Mouse (Mus musculus): ENCODE data around the gene Ddost. TPM values are rescaled to one million over a fixed set of nuclear protein-coding genes. Genes with fewer than 3 reads are reported as not detected.
A peak's percentile ranks its signal among the peaks of the same experiment; 100 is the strongest.

Gene Ddost
- 332 and 343 TPM in 2 replicates for polyA plus RNA-seq (2014; fragmentation: Nextera tagmentation; extraction: Ambion mirVana)

GRCm38 (mm10) chr4:138304340-138305104 lies at the start of gene Ddost:
Gene Ddost, plus strand, starts transcription at chr4:138304730.
- ATAC-seq (ENCODE audit: low read depth) = peak; percentile 98
- H3K9ac ChIP-seq (ENCODE audit: low read depth, low read length) = peak within 1 kb of the TSS; percentile 91

DNA sequence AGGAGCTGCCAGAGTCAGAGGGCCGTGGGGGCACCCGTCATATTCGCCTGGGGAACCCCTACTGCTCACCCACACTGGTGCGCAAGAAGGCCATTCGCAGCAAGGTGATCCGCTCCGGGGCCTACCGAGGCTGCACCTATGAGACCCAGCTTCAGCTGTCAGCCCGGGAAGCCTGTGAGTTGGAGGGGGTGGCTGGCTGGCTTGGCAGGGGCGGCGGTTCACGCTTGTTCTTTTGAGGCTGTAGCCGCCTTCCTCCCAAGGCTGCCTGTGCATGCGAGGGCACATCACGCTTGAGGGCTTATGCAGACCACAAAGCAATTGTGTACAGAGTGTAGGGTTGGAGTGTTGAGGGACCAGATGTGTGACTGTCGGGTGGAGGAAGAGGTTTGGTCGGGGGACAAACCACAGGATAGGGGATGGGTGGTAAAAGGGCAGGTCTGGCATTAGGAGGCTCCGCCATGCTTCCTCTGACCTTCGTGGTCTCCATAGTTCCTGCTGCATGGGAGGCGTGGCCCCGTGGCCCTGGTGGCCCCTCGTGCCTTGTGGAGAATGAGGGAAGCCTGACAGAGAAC lies 47.3 kb upstream of the Ddost start:
- ATAC-seq (ENCODE audit: low read depth) (no peak), DNase-seq (ENCODE audit: low spot score) (no peak)
- Histone ChIP-seq H3K9me3 (ENCODE audit: control insufficient read depth, low read length) (no peaks in the 10 kb centered on the region), H3K4me2 (ENCODE audit: low read depth, low read length) (no peak overlapping the region), H3K9ac (ENCODE audit: low read depth, low read length) (no peak overlapping the region), H3K27me3 (replicated peaks; ENCODE audit: control insufficient read depth, insufficient read depth, low read length) (0 out of 2 replicates have a peak, but pooled peaks cover 4% of the 10 kb centered on the region), H3K27ac (replicated peaks; ENCODE audit: low read depth, low read length) (no peak overlapping the region), H3K4me1 (ENCODE audit: control insufficient read depth, insufficient read depth, low read length) (peaks cover 4% of the 10 kb centered on the region), H3K4me3 (ENCODE audit: low read depth, low read length) (no peak overlapping the region), H3K36me3 (ENCODE audit: control insufficient read depth, insufficient read depth, low read length) (no peaks in the 10 kb centered on the region)
- WGBS = 79% methylated on average over 22 of the region's 22 CpGs

More at GRCm38 (mm10) chr4:138304340-138305104, at the start of gene Ddost:
- peak within 1 kb of the TSS; percentile 84 for H3K4me3 ChIP-seq (ENCODE audit: low read depth, low read length)
- peaks cover 8% of the 10 kb centered on the region for H3K4me1 ChIP-seq (ENCODE audit: control insufficient read depth, insufficient read depth, low read length)
- no peaks in the 10 kb centered on the region for H3K27me3 ChIP-seq (replicated peaks; ENCODE audit: control insufficient read depth, insufficient read depth, low read length)
- peaks cover 16% of the 10 kb centered on the region for H3K36me3 ChIP-seq (ENCODE audit: control insufficient read depth, insufficient read depth, low read length)
- WGBS = 0% methylated on average over 21 of the region's 64 CpGs
- no peaks in the 10 kb centered on the region for H3K9me3 ChIP-seq (ENCODE audit: control insufficient read depth, low read length)
- H3K27ac ChIP-seq (replicated peaks; ENCODE audit: low read depth, low read length) = peak within 1 kb of the TSS; percentile 67
- DNase-seq (ENCODE audit: low spot score) = peak; percentile 100
- H3K4me2 ChIP-seq (ENCODE audit: low read depth, low read length) = peak within 1 kb of the TSS; percentile 65

DNA sequence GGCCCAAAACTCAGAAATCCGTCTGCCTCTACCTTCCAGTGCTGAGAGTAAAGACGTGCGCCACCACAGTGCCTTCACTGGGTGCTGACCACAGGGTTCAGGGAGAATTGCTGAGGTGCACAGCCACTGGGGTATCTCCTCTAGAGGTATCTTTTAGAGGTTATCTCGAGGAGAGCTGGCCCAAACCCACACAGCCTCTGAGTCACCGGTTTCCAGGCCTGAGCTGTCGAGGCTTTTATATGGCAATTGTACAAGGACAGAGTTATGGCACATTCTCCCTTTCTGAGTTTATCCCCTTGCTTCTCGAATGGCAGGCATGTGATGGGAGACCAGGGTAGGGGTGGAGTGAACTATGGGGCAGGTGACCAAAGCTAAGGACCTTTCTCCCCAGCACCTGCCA lies 45.9 kb upstream of the Ddost start:
- ATAC-seq (ENCODE audit: low read depth) (no peak), DNase-seq (ENCODE audit: low spot score) (no peak)
- Histone ChIP-seq H3K9ac (ENCODE audit: low read depth, low read length) (no peak overlapping the region), H3K27ac (replicated peaks; ENCODE audit: low read depth, low read length) (no peak overlapping the region), H3K9me3 (ENCODE audit: control insufficient read depth, low read length) (no peaks in the 10 kb centered on the region), H3K4me3 (ENCODE audit: low read depth, low read length) (no peak overlapping the region), H3K36me3 (ENCODE audit: control insufficient read depth, insufficient read depth, low read length) (no peaks in the 10 kb centered on the region), H3K4me1 (ENCODE audit: control insufficient read depth, insufficient read depth, low read length) (no peaks in the 10 kb centered on the region), H3K4me2 (ENCODE audit: low read depth, low read length) (no peak overlapping the region), H3K27me3 (replicated peaks; ENCODE audit: control insufficient read depth, insufficient read depth, low read length) (peaks cover 4% of the 10 kb centered on the region; the same call in 1 of the 2 replicates)
- 73% methylated on average over 7 of the region's 7 CpGs for WGBS

- ATAC-seq (ENCODE audit: low read depth) (no peak), DNase-seq (ENCODE audit: low spot score) (no peak)
- H3K4me1 ChIP-seq (ENCODE audit: control insufficient read depth, insufficient read depth, low read length) = no peaks in the 10 kb centered on the region
- H3K4me3 ChIP-seq (ENCODE audit: low read depth, low read length) = no peak overlapping the region
- peaks cover 8% of the 10 kb centered on the region; the same call in 1 of the 2 replicates for H3K27me3 ChIP-seq (replicated peaks; ENCODE audit: control insufficient read depth, insufficient read depth, low read length)
- no peaks in the 10 kb centered on the region for H3K9me3 ChIP-seq (ENCODE audit: control insufficient read depth, low read length)
- no peak overlapping the region for H3K27ac ChIP-seq (replicated peaks; ENCODE audit: low read depth, low read length)
- H3K36me3 ChIP-seq (ENCODE audit: control insufficient read depth, insufficient read depth, low read length) = no peaks in the 10 kb centered on the region
- no peak overlapping the region for H3K9ac ChIP-seq (ENCODE audit: low read depth, low read length)
- WGBS = 78% methylated on average over 5 of the region's 5 CpGs
- H3K4me2 ChIP-seq (ENCODE audit: low read depth, low read length) = no peak overlapping the region
Observed at GRCm38 (mm10) chr4:138259482-138259881, 45.0 kb upstream of the Ddost start.

- Histone ChIP-seq H3K4me3 (ENCODE audit: low read depth, low read length) (peak overlapping the region; percentile 74), H3K4me1 (ENCODE audit: control insufficient read depth, insufficient read depth, low read length) (no peaks in the 10 kb centered on the region), H3K27ac (replicated peaks; ENCODE audit: low read depth, low read length) (no peak overlapping the region), H3K36me3 (ENCODE audit: control insufficient read depth, insufficient read depth, low read length) (no peaks in the 10 kb centered on the region), H3K27me3 (replicated peaks; ENCODE audit: control insufficient read depth, insufficient read depth, low read length) (peaks cover 8% of the 10 kb centered on the region; the same call in 1 of the 2 replicates), H3K9me3 (ENCODE audit: control insufficient read depth, low read length) (no peaks in the 10 kb centered on the region), H3K4me2 (ENCODE audit: low read depth, low read length) (peak overlapping the region; percentile 81), H3K9ac (ENCODE audit: low read depth, low read length) (peak overlapping the region; percentile 56)
- under 1% methylated on average over 27 of the region's 78 CpGs for WGBS
- ATAC-seq (ENCODE audit: low read depth) (peak; percentile 93), DNase-seq (ENCODE audit: low spot score) (peak; percentile 81)
Observed at GRCm38 (mm10) chr4:138261843-138262681, 42.5 kb upstream of the Ddost start.

DNA sequence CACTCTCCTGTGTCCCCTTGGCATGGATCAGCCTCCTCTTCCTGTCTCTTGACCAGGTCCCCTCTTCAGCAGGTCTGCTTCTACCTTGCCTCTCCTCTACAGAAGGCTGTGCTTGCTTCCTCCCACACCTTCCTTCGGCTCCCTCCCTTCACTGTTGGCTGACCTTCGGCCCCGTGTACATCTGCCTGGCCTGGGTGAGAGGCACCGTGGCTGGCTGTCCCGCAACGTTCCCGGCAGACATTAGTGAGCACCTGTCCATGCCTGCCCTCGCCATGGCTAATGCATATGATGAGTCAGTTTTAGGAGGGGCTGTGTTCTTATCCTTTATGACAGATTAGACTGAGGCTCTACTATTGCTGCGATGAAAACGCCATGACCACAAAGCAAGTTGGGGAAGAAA lies 36.7 kb upstream of the Ddost start:
- ATAC-seq (ENCODE audit: low read depth) = no peak
- Histone ChIP-seq H3K4me3 (ENCODE audit: low read depth, low read length) (no peak overlapping the region), H3K36me3 (ENCODE audit: control insufficient read depth, insufficient read depth, low read length) (no peaks in the 10 kb centered on the region), H3K4me2 (ENCODE audit: low read depth, low read length) (no peak overlapping the region), H3K9me3 (ENCODE audit: control insufficient read depth, low read length) (no peaks in the 10 kb centered on the region), H3K27ac (replicated peaks; ENCODE audit: low read depth, low read length) (no peak overlapping the region), H3K27me3 (replicated peaks; ENCODE audit: control insufficient read depth, insufficient read depth, low read length) (peaks cover 8% of the 10 kb centered on the region; the same call in 1 of the 2 replicates), H3K4me1 (ENCODE audit: control insufficient read depth, insufficient read depth, low read length) (no peaks in the 10 kb centered on the region), H3K9ac (ENCODE audit: low read depth, low read length) (no peak overlapping the region)
- DNase-seq (ENCODE audit: low spot score) = no peak
- WGBS = 84% methylated on average over 10 of the region's 10 CpGs

DNA sequence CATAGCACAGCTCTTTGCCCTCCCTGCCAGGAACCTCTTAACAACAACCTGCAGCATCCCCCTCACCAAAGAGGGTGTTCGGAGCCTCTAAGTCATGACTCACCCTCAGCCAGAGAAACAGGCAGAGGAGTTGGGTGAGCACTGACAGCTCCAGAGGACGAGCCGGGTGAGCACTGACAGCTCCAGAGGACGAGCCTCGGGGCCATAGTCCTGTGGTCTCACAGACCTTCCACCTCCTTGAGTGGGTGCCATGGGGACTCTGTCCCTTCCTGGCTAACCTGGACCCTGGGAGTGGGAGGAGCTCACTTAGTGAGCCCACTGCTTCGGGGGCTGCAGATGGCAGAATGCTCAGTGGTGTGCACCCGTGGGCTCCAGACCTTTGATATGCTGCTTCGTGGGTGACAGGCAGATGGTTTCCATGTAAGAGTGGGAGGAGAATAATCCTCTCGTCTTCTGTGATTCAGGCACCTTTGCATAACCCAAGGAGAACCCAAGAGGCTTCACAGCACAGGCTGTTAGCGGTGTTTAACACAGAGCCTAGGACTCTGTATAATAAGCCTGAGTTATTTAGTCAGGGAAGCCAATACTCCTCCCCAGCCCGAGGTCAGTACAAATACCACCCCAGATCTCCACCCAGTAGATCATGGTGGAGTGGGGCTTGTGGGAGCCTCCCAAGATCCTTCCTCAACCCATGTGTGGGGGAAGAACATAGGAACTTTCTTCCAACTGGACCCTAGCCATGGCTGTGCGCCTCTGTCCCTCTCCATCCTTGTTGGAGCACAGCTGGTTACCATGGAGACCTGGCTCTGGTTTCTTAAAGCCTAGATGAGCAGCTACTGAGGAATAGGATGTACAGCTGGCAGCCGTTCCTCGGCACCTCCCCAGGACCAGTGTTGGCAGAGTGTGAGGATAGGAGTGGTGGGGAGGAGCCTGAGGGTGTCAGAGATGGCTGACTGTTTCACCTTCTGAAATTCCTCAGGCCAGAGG lies 32.2 kb upstream of the Ddost start:
- Histone ChIP-seq H3K9ac (ENCODE audit: low read depth, low read length) (no peak overlapping the region), H3K4me1 (ENCODE audit: control insufficient read depth, insufficient read depth, low read length) (no peaks in the 10 kb centered on the region), H3K4me3 (ENCODE audit: low read depth, low read length) (no peak overlapping the region), H3K27me3 (replicated peaks; ENCODE audit: control insufficient read depth, insufficient read depth, low read length) (no peaks in the 10 kb centered on the region), H3K27ac (replicated peaks; ENCODE audit: low read depth, low read length) (no peak overlapping the region), H3K9me3 (ENCODE audit: control insufficient read depth, low read length) (no peaks in the 10 kb centered on the region), H3K4me2 (ENCODE audit: low read depth, low read length) (no peak overlapping the region), H3K36me3 (ENCODE audit: control insufficient read depth, insufficient read depth, low read length) (no peaks in the 10 kb centered on the region)
- ATAC-seq (ENCODE audit: low read depth) (peak; percentile 74), DNase-seq (ENCODE audit: low spot score) (peak; percentile 90)
- WGBS = 57% methylated on average over 14 of the region's 14 CpGs

Data from embryonic facial prominence, embryonic 14.5 days (tissue).